Mouse (Mus musculus): Measurements from ENCODE around the gene Flii.

Flii gene

DNA sequence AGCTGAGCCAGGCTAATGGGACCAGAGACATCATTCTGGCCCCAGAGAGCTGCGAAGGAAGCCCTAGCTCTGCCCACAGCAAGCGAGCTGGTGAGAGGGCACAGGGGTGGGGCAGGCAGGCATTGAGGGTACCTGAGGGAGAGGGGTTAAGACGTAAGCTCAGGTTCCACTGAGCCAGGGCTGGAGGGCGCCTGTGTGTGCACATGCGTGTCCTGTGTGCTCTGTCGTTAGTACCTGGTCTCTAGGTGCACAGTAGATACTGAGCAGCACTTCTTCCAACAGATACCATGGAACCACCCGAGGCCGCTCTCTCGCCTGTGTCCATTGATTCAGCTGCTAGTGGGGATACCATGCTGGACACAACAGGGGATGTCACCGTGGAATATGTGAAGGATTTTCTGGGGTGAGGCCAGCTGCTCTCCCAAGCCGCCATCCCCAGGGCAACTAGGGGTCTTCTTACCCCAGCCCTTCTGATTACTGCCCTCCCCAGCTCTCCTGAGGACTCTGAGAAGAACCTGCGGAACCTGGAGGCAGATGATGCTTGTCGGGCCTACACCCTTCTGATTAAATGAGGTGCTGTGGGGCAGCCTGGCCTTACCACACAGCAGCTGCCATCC lies 14.3 kb downstream of the Flii start:
- no peak for DNase-seq

DNA sequence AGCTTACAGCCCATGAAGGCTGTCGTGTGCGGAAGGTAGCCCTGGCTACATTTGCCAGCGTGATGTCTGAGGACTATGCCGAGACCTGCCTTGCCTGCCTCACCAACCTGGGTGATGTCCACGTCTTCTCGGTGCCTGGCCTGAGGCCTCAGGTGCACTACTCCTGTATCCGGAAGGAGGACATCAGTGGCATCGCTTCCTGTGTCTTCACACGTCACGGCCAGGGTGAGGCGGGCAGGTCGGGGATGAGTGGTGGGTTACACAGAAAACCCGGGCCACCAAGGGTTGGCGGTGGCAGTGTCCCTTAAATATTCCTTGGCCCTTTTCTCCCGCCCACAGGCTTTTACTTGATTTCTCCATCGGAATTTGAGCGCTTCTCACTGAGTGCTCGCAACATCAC lies 15.0 kb downstream of the Flii start:
- DNase-seq = no peak

DNA sequence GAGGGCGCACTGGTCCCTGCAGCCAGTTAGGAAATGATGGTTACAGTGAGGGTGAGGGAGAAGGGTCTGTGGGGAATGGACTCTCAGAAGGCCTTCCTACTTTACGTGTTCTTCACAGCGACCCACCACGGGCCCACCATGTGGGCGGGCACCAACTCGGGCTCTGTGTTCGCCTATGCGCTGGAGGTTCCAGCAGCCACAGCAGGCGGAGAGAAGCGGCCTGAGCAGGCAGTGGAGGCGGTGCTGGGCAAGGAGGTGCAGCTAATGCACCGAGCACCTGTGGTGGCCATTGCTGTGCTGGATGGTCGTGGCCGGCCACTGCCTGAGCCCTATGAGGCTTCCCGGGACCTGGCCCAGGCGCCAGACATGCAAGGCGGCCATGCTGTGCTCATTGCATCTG lies 15.8 kb downstream of the Flii start:
- DNase-seq = no peak

DNA sequence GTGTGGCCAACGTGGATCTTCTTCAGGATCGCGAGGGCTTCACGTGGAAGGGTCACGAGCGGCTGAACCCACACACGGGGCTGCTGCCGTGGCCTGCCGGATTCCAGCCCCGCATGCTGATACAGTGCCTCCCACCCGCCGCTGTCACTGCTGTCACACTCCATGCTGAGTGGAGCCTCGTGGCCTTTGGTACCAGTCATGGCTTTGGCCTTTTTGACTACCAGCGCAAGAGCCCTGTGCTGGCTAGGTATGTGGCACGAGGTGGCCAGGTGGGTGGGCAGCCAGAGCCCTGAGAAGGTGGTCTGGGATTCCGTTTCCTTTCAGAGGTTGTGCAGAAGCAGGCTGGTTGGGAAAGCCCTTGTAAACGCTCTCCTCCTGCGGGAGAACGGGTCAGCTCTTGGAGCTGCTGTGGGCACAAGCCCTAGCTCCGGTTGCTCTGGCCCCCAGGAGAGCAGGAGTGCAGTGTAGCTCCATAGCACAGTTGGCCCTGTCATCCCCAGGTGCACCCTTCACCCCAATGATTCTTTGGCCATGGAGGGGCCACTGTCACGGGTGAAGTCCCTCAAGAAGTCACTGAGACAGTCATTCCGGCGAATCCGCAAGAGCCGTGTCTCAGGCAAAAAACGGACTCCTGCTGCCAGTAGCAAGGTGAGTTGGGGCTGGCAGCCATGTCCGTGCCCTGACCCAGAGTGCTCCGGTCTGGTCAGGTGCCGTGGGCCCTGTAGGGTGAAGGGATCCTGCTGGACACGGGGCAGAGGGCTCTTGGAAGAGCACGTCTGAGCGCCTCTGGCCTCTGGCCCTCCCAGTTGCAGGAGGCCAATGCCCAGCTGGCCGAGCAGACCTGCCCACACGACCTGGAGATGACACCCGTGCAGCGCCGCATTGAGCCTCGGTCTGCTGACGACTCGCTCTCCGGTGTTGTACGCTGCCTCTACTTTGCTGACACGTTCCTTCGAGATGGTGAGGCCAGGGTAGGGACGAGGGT lies 17.3 kb downstream of the Flii start:
- peak; percentile 5 for DNase-seq

DNA sequence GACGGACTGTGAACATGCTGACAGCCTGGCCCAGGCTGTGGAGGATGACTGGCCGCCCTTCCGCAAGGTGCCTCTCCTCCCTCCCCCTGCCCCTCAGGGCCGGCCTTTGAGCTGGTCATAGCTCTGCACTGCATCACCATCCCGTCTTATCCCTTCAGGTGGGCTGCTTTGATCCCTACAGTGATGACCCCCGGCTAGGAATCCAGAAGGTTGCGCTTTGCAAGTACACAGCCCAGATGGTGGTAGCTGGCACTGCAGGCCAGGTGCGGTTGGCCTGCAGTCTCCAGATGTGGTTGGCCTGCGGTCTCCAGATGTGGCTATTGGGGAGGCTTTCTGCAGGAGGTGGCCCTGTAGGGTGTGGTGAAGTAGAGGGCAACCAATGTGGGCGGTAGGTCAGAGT lies 18.4 kb downstream of the Flii start:
- no peak for DNase-seq

DNA sequence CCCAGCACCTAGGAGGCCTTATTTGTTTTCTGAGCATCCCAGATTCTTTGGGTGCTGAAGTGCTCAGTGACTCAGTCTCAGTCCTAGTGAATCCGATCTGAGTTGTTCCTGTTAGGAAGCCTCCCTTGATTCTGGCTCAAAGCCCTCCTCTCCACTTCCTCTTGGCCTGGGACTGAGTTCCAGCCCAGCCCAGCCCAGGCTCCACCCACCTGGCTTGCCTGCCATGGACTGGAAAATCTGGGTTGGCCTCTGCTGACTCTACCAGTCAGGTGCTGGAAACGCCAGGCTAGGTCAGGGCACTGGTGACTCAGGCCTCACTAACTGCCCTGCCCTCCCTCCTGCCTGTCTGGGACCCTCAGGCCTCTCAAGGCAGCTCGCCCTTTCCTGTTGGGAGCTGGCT lies 19.4 kb downstream of the Flii start:
- peak; percentile 93 for DNase-seq

DNA sequence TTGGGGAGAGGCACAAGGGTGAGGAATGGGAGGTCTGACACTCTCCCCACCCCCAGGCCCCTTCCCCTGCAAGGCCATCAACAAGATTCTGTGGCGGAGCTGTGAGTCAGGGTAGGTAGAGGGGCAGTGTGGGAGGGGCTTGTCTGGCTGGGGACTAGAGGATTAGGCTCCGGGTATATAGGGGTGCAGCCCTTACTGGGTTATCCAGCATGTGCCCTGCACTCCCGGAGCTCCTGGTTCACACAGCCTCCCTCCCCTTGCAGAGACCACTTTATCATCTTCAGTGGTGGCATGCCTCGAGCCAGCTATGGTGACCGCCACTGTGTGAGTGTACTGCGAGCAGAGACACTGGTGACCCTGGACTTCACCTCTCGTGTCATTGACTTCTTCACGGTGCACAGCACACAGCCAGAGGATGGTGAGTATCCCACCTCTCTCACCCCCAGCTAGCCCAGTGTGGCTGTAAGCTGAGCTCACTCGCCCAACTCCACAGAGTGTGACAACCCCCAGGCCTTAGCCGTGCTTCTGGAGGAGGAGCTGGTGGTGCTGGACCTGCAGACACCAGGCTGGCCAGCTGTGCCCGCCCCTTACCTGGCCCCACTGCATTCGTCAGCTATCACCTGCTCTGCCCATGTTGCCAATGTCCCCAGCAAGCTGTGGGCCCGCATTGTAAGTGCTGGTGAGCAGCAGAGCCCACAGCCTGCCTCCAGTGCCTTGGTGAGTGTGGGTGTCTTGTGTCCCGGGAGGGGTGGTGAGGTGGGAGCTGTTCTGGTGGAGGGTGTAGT lies 20.2 kb downstream of the Flii start:
- DNase-seq = peak; percentile 4

DNA sequence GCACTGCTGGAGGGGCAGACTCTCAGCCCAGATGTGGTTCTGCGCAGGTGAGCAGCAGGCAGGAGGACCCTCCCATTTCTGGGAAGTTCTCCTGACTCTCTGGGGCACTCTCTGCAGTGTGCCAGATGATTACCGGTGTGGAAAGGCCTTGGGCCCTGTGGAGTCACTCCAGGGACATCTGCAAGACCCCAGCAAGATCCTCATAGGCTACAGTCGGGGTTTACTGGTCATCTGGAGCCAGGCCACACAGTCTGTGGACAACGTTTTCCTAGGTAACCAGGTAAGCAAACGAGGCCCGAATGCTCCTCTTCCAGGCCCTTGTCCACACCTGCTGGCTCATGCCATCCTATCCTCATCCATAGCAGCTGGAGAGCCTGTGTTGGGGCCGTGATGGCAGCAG lies 21.0 kb downstream of the Flii start:
- DNase-seq = no peak

DNA sequence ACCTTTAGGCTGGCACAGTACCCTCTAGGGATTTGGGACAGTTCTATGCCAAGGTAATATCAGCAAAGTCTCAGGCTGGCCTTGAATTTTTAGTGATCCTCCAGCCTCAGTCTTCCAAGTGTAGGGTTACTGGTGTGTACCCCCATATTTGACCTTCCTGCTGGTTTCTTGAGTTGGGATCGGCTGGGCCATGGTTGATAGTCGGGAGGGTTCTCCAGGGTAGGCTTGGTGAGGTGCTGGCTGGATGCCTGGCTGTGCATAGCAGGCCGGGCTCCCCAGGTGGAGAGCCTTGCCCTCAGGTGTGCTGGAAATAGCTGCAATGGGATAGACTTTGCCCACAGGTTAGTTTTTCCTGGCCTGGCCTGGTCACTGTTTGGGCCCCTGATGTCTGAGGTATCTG lies 21.8 kb downstream of the Flii start:
- DNase-seq = no peak

DNA sequence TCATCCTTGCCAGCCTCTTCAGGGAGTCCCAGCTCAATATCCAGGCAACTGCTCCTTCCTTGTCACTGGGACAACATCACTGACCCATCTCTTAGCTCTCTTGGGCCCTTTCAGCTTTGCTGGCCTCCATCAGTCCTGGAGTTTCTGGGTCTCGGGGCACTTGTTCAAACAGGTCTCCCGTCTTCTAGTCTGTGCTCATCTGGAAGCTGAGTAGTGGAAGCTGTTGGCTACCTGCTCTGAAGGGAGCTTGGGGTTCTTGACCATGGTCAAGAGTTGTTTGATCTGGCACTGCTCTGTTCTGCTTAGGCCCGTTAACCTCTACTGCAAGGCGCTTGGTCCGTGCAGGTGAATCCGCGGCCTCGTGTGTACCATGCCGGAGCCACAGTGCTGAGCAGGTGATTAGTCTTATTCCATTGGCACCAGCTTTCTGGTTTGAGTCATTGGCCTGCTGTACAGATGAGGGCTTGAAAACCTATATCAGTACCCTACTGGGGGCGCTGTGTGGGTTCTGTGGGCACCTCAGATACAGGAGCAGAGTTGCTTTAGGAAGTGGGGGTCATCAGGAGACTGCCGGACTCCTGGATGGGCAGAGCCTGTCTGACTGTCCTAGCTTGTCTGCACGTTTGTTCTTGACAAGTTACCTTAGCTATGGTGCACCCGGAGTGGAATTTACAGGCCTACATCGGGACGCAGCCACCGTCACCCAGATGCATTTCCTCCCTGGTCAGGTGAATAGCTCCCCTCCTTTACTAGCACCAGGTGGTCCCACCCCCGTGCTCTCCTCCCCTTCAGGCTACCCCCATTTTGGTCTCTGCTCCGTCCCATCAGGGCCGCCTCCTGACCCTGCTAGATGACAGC lies 22.8 kb downstream of the Flii start:
- no peak for DNase-seq

DNA sequence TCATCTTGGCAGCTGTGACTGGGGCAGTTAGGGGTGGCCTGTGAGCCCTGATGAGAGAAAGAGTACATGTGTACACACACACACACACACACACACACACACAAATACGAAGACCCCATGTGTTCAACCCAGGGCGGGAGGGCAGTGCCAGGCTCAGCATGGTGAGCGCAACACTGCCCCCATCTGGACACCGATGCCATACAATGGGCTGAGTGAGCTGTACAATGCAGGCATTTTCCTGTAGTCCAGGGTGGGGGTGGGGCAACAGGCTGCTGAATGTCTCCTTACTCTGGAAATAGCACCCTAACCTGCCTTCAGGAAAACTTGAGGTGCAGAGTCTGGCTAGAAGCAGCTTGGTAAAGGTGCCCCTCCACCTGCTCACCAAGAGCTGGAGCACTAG lies 23.9 kb downstream of the Flii start:
- DNase-seq = peak; percentile 85

DNA sequence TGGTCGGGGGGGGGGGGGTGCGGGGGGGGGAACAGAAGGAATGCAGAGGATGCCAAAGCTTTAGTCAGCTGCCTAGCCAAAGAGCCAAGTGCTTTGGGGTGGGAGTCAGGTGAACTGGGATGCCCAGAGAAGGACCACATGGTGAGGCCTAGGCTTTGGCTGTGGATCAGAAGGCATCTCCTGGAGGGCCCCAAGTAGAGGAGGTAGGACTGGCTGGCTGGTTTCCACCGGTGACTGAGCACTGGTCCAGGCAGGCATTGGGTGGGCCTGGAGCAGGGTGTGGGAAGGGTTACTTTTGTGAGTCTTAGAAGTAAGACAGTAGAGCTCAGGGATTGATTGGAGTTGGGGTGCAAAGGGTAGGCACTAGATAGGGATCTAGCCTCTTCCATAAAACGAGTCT lies 25.5 kb downstream of the Flii start:
- DNase-seq = peak; percentile 9

DNA sequence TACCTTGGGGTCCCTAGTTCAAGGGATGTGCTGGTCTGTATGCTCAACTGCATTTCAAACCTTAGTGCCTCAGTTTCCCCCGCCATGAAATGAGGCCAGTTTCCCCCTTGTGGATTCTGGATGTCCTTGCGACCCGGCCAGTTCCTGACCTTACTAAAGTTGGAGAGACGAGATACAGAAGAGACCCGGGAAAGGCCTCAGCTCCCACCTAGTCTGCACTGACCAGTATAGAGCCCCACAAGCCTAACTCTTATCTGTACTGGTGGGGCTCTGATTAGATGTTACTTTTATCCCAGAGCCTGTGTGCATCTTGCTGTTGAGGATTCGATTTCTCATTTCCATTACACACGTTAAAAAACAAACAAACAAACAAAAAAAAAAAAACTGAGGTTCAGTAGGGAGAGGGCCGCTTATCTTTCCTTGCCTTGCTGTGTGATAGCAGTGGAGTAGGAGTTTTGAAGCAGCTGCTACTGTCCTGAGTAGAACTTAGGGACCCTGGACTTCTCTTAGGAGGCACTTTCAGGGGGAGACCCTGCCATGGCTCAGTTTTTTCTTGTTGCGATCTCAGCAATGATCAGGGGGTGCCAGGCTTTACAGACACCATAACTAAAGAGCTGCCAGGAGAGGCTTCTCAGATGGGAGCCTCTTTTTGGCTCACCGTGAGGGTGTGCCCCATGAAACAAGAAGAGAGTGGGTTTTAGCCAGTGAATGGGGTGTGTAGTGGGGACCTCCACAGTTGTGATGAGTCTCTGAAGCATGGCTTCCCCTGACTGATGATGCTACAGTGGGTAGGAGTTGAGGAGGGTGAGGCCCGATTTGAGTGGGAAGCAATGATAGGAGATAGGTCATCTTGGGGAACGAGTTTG lies 26.5 kb downstream of the Flii start:
- DNase-seq = peak; percentile 13

DNA sequence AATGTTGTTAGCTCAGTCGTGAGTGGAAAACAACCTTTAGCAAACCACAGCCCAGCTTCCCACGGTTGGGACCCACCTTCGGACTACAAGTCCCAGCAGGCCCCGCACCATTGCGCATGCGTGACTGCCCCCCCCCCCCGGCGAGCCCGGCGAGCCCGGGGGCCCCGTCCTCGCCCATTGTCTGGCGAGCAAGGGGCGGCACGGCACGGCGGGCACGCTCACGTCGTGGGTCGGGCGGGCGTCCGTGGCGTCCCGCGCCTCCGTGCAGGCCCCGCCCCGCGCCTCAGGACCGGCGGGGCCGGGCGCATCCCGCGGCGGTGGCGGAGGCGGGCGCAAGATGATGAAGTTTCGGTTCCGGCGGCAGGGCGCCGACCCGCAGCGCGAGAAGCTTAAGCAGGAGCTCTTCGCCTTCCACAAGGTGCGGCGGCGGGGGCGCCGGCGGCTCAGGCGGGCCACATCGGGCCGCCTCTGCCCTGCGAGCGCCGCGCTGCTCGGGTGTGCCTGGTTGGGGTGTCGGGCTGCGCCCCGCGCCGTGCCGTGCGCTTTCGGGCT lies 27.5 kb downstream of the Flii start, which contains the start of gene Llgl1:
TSS of gene Llgl1 (plus strand) at position 200 of the 552 bp plus-strand sequence.
- peak; percentile 90 for DNase-seq

DNA sequence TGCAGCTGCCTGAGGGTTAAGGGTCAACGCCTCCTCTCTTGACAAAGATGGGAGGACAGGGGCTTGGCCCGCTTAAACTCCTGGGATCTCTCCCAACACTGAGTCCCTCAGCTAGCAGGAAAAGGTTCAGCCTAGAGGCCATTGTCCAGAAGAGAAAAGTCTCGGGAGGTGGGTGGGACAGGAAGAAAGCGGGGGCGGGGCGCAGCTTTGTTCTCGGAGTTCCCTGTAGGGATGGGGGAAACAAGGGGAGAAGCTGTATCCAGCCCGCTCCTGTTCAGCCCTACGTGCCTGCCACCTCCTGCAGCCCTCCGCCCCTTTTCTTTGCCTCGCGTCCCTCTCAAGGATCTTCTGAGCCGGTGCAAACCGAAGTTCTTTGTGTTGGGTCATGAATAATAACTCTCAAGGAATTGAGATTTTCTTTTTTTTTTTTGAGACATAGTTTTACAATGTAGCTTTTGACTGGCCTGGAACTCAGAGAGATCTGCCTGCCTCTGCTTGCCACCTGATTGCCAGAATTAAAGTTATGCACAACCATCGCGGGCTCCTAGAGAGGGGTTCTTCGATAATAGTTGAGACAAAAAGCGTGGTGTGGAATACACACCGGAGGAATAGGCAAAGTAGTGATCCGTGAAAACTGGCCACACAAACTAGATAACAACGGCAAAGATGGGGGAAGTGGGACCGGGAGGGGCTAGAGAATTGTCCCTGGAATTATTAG lies 28.1 kb downstream of the Flii start:
- DNase-seq = peak; percentile 93

DNA sequence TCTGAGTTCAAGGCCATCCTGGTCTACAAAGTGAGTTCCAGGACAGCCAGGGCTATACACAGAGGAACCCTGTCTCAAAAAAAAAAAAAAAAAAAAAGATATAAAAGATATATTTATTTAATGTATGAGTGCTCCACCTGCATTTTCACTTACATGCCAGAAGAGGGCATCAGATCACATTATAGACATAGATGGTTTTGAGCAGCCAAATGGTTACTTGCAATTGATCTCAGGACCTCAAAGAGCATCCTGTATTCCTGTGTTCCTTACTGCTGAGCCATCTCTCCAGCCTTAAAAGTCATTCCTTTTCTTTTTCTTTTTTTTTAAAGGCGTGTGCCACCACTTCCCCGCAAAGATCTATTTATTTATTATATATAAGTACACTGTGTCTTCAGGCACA lies 29.5 kb downstream of the Flii start:
- peak; percentile 6 for DNase-seq

DNA sequence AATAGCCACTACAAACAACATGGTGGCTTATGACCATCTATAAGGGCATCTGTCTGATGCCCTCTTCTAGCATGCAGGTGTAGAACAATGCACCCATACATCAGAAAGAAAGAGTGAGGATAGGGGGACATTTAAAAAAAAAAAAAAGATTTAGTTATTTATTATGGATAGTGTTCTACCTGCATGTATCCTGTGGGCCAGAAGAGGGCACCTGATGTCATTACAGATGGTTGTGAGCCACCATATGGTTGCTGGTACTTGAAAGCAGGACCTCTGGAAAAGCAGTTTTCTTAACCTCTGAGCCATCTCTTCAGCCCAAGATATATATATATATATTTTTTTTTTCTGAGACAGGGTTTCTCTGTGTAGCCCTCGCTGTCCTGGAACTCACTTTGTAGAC lies 30.9 kb downstream of the Flii start:
- DNase-seq = no peak
